Mouse (Mus musculus) MEL (cell line): ENCODE measurements at regions not wholly inside any gene's neighbourhood (a gene's known extent, or its start where the extent isn't known, plus 50 kb on each side); places are given as distances from the start of the nearest gene placed in this dataset.

Experiments
- DNase-seq: peaks from one replicate; pipeline ENCODE4 v3.0.0; 2011; ENCODE audit warnings: low read depth, low spot score
- H3K27ac ChIP-seq: 2 replicates; pipeline ENCODE4 v1.5.1; 2012; ENCODE audit warnings: low read depth, mild to moderate bottlenecking, control low read depth, low read length, moderate library complexity; ENCODE audit not compliant: control insufficient read depth
- H3K27me3 ChIP-seq, 2 experiments: fragments of 150-350 bp in 1 of 2; sonication (generic) in 1 of 2; 2 replicates each; pipeline ENCODE4 v1.6.1; 2012; ENCODE audit warnings: low read length in 2 of 2, mild to moderate bottlenecking in 2 of 2, improper control_type of control experiment in 1 of 2, moderate library complexity in 1 of 2; ENCODE audit not compliant: insufficient read depth in 2 of 2, control insufficient read depth in 1 of 2
- H3K36me3 ChIP-seq, 2 experiments: 2 replicates each; pipeline ENCODE4 v1.6.1; 2012 to 2014; ENCODE audit warnings: low read length in 2 of 2, improper control_type of control experiment in 1 of 2, inconsistent platforms in 1 of 2, mild to moderate bottlenecking in 1 of 2; ENCODE audit not compliant: insufficient read depth in 2 of 2, control insufficient read depth in 1 of 2
- H3K4me1 ChIP-seq, 2 experiments: fragments of 150-350 bp in 1 of 2; sonication (generic) in 1 of 2; 2 replicates each; pipeline ENCODE4 v1.6.1; 2012; ENCODE audit warnings: low read length in 2 of 2, improper control_type of control experiment in 1 of 2, mild to moderate bottlenecking in 1 of 2; ENCODE audit not compliant: insufficient read depth in 2 of 2, control insufficient read depth in 1 of 2
- H3K4me3 ChIP-seq, 2 experiments: fragments of 150-350 bp in 1 of 2; sonication (generic) in 1 of 2; 2 replicates each; pipeline ENCODE4 v1.5.1; 2012; ENCODE audit warnings: low read depth in 2 of 2, low read length in 2 of 2, mild to moderate bottlenecking in 2 of 2, moderate library complexity in 2 of 2, control low read depth in 1 of 2, improper control_type of control experiment in 1 of 2; ENCODE audit not compliant: control insufficient read depth in 1 of 2, insufficient read depth in 1 of 2
- H3K79me2 ChIP-seq: 2 replicates; pipeline ENCODE4 v1.6.1; 2012; ENCODE audit warnings: mild to moderate bottlenecking, low read length, moderate library complexity; ENCODE audit not compliant: control insufficient read depth, poor library complexity, insufficient read depth
- H3K9ac ChIP-seq: 2 replicates; pipeline ENCODE4 v1.6.1; 2012; ENCODE audit warnings: low read depth, mild to moderate bottlenecking, control low read depth, low read length, moderate library complexity; ENCODE audit not compliant: control insufficient read depth, poor library complexity, severe bottlenecking
- H3K9me3 ChIP-seq: fragments of 150-350 bp; sonication (generic); replicated peaks from 2 replicates; pipeline ENCODE4 v1.6.1; 2012; ENCODE audit warnings: mild to moderate bottlenecking, low read length, improper control_type of control experiment, moderate library complexity; ENCODE audit not compliant: insufficient read depth
- E2F4 ChIP-seq: IDR thresholded peaks from 2 replicates; pipeline ENCODE4 v1.6.1; 2011; ENCODE audit warnings: low read depth, low read length, improper control_type of control experiment, borderline replicate concordance
- EP300 ChIP-seq, 2 experiments: IDR thresholded peaks; 2 replicates each; pipeline ENCODE4 v1.6.1; 2011; ENCODE audit warnings: improper control_type of control experiment in 2 of 2, low read length in 2 of 2, low read depth in 1 of 2, mild to moderate bottlenecking in 1 of 2
- GABPA ChIP-seq: IDR thresholded peaks from 2 replicates; pipeline ENCODE4 v1.6.1; 2012; ENCODE audit warnings: low read depth, mild to moderate bottlenecking, inconsistent platforms, low read length, improper control_type of control experiment, moderate library complexity
- JUND ChIP-seq: IDR thresholded peaks from 2 replicates; pipeline ENCODE4 v1.6.1; 2011; ENCODE audit warnings: low read depth, mild to moderate bottlenecking, improper control_type of control experiment, low read length
- MAZ ChIP-seq: IDR thresholded peaks from 2 replicates; pipeline ENCODE4 v1.6.1; 2012; ENCODE audit warnings: low read depth, mild to moderate bottlenecking, inconsistent platforms, low read length, improper control_type of control experiment
- MXI1 ChIP-seq: IDR thresholded peaks from 2 replicates; pipeline ENCODE4 v1.6.1; 2011; ENCODE audit warnings: mild to moderate bottlenecking, low read depth, low read length, improper control_type of control experiment
- MYB ChIP-seq: IDR thresholded peaks from 2 replicates; pipeline ENCODE4 v1.6.1; 2011; ENCODE audit warnings: mild to moderate bottlenecking, low read depth, low read length, improper control_type of control experiment
- MYC ChIP-seq: IDR thresholded peaks from 2 replicates; pipeline ENCODE4 v1.6.1; 2011; ENCODE audit warnings: low read depth, mild to moderate bottlenecking, low read length, improper control_type of control experiment, moderate library complexity
- NELFE ChIP-seq: IDR thresholded peaks from 2 replicates; pipeline ENCODE4 v1.6.1; 2011; ENCODE audit warnings: low read depth, low read length, improper control_type of control experiment
- POLR2A ChIP-seq, 2 experiments: IDR thresholded peaks; 2 replicates each; pipeline ENCODE4 v1.6.1; 2011 to 2012; ENCODE audit warnings: low read length in 2 of 2, mild to moderate bottlenecking in 2 of 2, control low read depth in 1 of 2, improper control_type of control experiment in 1 of 2, low read depth in 1 of 2, moderate library complexity in 1 of 2; ENCODE audit not compliant: control insufficient read depth in 1 of 2, insufficient read depth in 1 of 2, poor library complexity in 1 of 2
- POLR2AphosphoS2 ChIP-seq: IDR thresholded peaks from 2 replicates; pipeline ENCODE4 v1.6.1; 2011; ENCODE audit warnings: low read length, improper control_type of control experiment
- POLR2AphosphoS5 ChIP-seq: IDR thresholded peaks from 2 replicates; pipeline ENCODE4 v1.6.1; 2012; ENCODE audit warnings: low read depth, borderline replicate concordance, mild to moderate bottlenecking, inconsistent platforms, low read length, moderate library complexity, mixed read lengths
- RAD21 ChIP-seq: IDR thresholded peaks from 2 replicates; pipeline ENCODE4 v1.6.1; 2011; ENCODE audit warnings: mild to moderate bottlenecking, low read depth, low read length, improper control_type of control experiment
- RCOR1 ChIP-seq: IDR thresholded peaks from 2 replicates; pipeline ENCODE4 v1.6.1; 2012; ENCODE audit warnings: low read depth, mild to moderate bottlenecking, inconsistent platforms, low read length, improper control_type of control experiment
- SIN3A ChIP-seq: IDR thresholded peaks from 2 replicates; pipeline ENCODE4 v1.6.1; 2012; ENCODE audit warnings: low read length, improper control_type of control experiment, inconsistent platforms
- SMC3 ChIP-seq: IDR thresholded peaks from 2 replicates; pipeline ENCODE4 v1.6.1; 2011; ENCODE audit warnings: low read depth, low read length, improper control_type of control experiment
- TCF12 ChIP-seq: IDR thresholded peaks from 2 replicates; pipeline ENCODE4 v1.6.1; 2014; ENCODE audit warnings: low read depth, mild to moderate bottlenecking, inconsistent platforms, low read length, improper control_type of control experiment, moderate library complexity
- UBTF ChIP-seq: IDR thresholded peaks from 2 replicates; pipeline ENCODE4 v1.6.1; 2012; ENCODE audit warnings: low read depth, mild to moderate bottlenecking, inconsistent platforms, low read length, improper control_type of control experiment, moderate library complexity, borderline replicate concordance; ENCODE audit not compliant: insufficient read depth

DNA sequence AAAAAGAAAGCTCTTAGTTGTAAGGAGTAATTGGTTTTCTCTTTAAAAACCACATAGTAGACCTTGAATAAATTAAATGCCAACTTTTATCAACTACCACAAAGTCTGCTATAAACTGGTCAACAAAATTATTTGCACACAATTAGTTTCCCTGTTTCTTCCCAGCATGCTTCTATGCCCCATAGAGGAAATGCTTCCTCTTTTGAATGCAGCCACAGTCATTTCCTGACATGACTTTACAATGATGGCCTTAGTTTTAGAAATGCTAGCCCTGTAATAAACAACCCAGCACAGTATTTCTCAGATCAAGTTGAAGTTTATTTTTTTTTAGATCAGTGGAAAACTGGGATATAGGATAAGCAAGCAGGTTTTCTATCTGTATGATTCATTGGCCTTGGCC lies 768.5 kb upstream of the Klhl1 start:
- no peaks in the 10 kb centered on the region for H3K27me3 ChIP-seq
- H3K36me3 ChIP-seq: no peaks in the 10 kb centered on the region
- no peak overlapping the region for H3K4me3 ChIP-seq
- H3K27ac ChIP-seq: no peak overlapping the region
- no peak for TF ChIP-seq TCF12
- no peak for TF ChIP-seq SMC3
- no peak for TF ChIP-seq E2F4
- no peak for TF ChIP-seq MAZ
- TF ChIP-seq POLR2AphosphoS5: no peak
- no peak for TF ChIP-seq NELFE
- H3K9me3 ChIP-seq: no peaks in the 10 kb centered on the region
- no peak for DNase-seq
- H3K9ac ChIP-seq: no peak overlapping the region
- H3K79me2 ChIP-seq: no peaks in the 10 kb centered on the region
- H3K4me1 ChIP-seq: no peaks in the 10 kb centered on the region

DNA sequence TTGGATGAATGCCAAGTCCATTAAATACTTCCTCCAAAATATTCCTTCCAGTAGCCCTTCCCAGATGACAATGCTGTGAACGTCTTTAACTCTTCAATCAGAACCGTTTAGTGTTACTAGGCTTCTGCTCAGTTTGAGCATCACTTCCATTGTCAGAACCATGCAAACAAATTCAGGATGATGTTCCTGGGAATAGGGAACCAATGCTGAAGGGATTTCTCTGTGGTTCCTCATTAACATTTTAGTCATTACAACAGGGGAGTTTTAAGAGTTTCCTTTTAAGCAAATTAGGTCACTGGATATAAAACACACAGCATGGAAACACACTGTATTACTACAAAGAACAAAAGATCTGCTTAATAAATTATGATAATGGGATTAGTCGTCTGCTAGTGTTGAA lies 739.6 kb upstream of the Klhl1 start:
- Histone ChIP-seq H3K9me3 (no peaks in the 10 kb centered on the region), H3K27ac (no peak overlapping the region), H3K79me2 (no peaks in the 10 kb centered on the region), H3K4me1 (no peaks in the 10 kb centered on the region), H3K9ac (no peak overlapping the region), H3K36me3 (no peaks in the 10 kb centered on the region), H3K4me3 (no peak overlapping the region), H3K27me3 (no peaks in the 10 kb centered on the region)
- TF ChIP-seq MYC (no peak), MXI1 (no peak), GABPA (no peak), UBTF (no peak), SIN3A (no peak), MYB (no peak), RAD21 (no peak), POLR2AphosphoS2 (no peak), RCOR1 (no peak), JUND (no peak), POLR2A (IDR thresholded peaks at IDR 0.05; ENCODE audit: control insufficient read depth in 1 of 2, insufficient read depth in 1 of 2, low read depth in 1 of 2, low read length in 2 of 2, poor library complexity in 1 of 2) (no peak), EP300 (IDR thresholded peaks at IDR 0.05; ENCODE audit: low read depth in 1 of 2, low read length in 2 of 2) (no peak), SMC3 (no peak)
- DNase-seq: no peak
